Mouse (Mus musculus) forebrain, embryonic 16.5 days (tissue): ENCODE results near the gene Igfbp3. TPM values are rescaled to one million over a fixed set of nuclear protein-coding genes. Genes with fewer than 3 reads are reported as not detected.

ENCODE experiments used
- ATAC-seq: fragments of 200-750 bp; cut with Nextera tagmentation; 2 replicates; pipeline ENCODE4 v1.8.0; 2017; ENCODE audit warnings: mild to moderate bottlenecking, moderate library complexity
- H3K27ac ChIP-seq: fragments of 300-500 bp; sonication (generic); 2 replicates; pipeline ENCODE4 v1.5.1; 2014; ENCODE audit warnings: low read length, control low read depth
- H3K27me3 ChIP-seq: fragments of 300-500 bp; sonication (generic); replicated peaks from 2 replicates; pipeline ENCODE4 v1.6.1; 2014; ENCODE audit warnings: low read length; ENCODE audit not compliant: control insufficient read depth, insufficient read depth
- H3K36me3 ChIP-seq: fragments of 300-500 bp; sonication (generic); 2 replicates; pipeline ENCODE4 v1.6.1; 2014; ENCODE audit not compliant: control insufficient read depth, insufficient read depth
- H3K4me1 ChIP-seq: fragments of 300-500 bp; sonication (generic); replicated peaks from 2 replicates; pipeline ENCODE4 v1.6.1; 2014; ENCODE audit warnings: low read length; ENCODE audit not compliant: control insufficient read depth, insufficient read depth
- H3K4me2 ChIP-seq: fragments of 300-500 bp; sonication (generic); 2 replicates; pipeline ENCODE4 v1.6.1; 2014; ENCODE audit warnings: mild to moderate bottlenecking, low read length, control low read depth
- H3K4me3 ChIP-seq: fragments of 300-500 bp; sonication (generic); replicated peaks from 2 replicates; pipeline ENCODE4 v1.5.1; 2014; ENCODE audit warnings: mild to moderate bottlenecking, low read length, control low read depth
- H3K9ac ChIP-seq: fragments of 300-500 bp; sonication (generic); replicated peaks from 2 replicates; pipeline ENCODE4 v1.6.1; 2014; ENCODE audit warnings: low read depth, low read length, control low read depth
- H3K9me3 ChIP-seq: fragments of 300-500 bp; sonication (generic); 2 replicates; pipeline ENCODE4 v1.6.1; 2016; ENCODE audit warnings: low read length; ENCODE audit not compliant: control insufficient read depth
- WGBS: fragments of 180-500 bp; shearing (Covaris S2); extraction: QIAGEN DNeasy Blood & Tissue Kit; methylation state at CpG from one replicate; pipeline ENCODE4 v1.1.7; 2014; 5-methylcytosine and 5-hydroxymethylcytosine counted together
- polyA plus RNA-seq: library from polyadenylated mRNA; unstranded; fragments of >200 nt; fragmentation: Nextera tagmentation; extraction: Ambion mirVana; gene quantifications from 2 replicates; pipeline ENCODE4 v1.2.1, GENCODE M21; 2015

Gene Igfbp3
- polyA plus RNA-seq, 1 experiment from 2014 or later = 51.1 TPM

- 64% methylated on average over 8 of the region's 8 CpGs for WGBS
Observed at GRCm38 (mm10) chr11:7187472-7187871, 26.3 kb downstream of the Igfbp3 start.

GRCm38 (mm10) chr11:7184420-7184819 lies 29.3 kb downstream of the Igfbp3 start:
- ATAC-seq = no peak
- Histone ChIP-seq H3K4me2 (no peak overlapping the region), H3K9ac (no peak overlapping the region), H3K9me3 (no peaks in the 10 kb centered on the region), H3K27ac (no peak overlapping the region), H3K4me1 (0 out of 2 replicates have a peak, but pooled peaks cover 5% of the 10 kb centered on the region), H3K27me3 (no peaks in the 10 kb centered on the region), H3K36me3 (no peaks in the 10 kb centered on the region), H3K4me3 (no peak overlapping the region)
- 48% methylated on average over 1 of the region's 1 CpGs for WGBS

More at GRCm38 (mm10) chr11:7187472-7187871, 26.3 kb downstream of the Igfbp3 start:
- Histone ChIP-seq H3K9ac (no peak overlapping the region), H3K36me3 (no peaks in the 10 kb centered on the region), H3K27me3 (no peaks in the 10 kb centered on the region), H3K4me3 (no peak overlapping the region), H3K4me2 (no peak overlapping the region), H3K9me3 (no peaks in the 10 kb centered on the region), H3K27ac (no peak overlapping the region), H3K4me1 (0 out of 2 replicates have a peak, but pooled peaks cover 4% of the 10 kb centered on the region)
- ATAC-seq = no peak

- H3K4me3 ChIP-seq = no peak overlapping the region
- ATAC-seq = peak; percentile 73
- no peaks in the 10 kb centered on the region for H3K27me3 ChIP-seq
- no peaks in the 10 kb centered on the region for H3K9me3 ChIP-seq
- H3K27ac ChIP-seq = no peak overlapping the region
- no peaks in the 10 kb centered on the region for H3K36me3 ChIP-seq
- no peak overlapping the region for H3K4me2 ChIP-seq
- H3K4me1 ChIP-seq = 0 out of 2 replicates have a peak, but pooled peaks cover 5% of the 10 kb centered on the region
- 9% methylated on average over 8 of the region's 8 CpGs for whole genome bisulfite sequencing
- H3K9ac ChIP-seq = no peak overlapping the region
Observed at GRCm38 (mm10) chr11:7182409-7183042, 31.2 kb downstream of the Igfbp3 start.

GRCm38 (mm10) chr11:7179276-7179675 lies 34.4 kb downstream of the Igfbp3 start:
- no peak overlapping the region for H3K4me3 ChIP-seq
- no peaks in the 10 kb centered on the region for H3K36me3 ChIP-seq
- H3K27me3 ChIP-seq = no peaks in the 10 kb centered on the region
- no peak for ATAC-seq
- H3K4me2 ChIP-seq = no peak overlapping the region
- 86% methylated on average over 2 of the region's 2 CpGs for WGBS
- H3K9ac ChIP-seq = no peak overlapping the region
- H3K9me3 ChIP-seq = no peaks in the 10 kb centered on the region
- 0 out of 2 replicates have a peak, but pooled peaks cover 5% of the 10 kb centered on the region for H3K4me1 ChIP-seq
- no peak overlapping the region for H3K27ac ChIP-seq

GRCm38 (mm10) chr11:7178724-7179123 lies 35.0 kb downstream of the Igfbp3 start:
- H3K27ac ChIP-seq = no peak overlapping the region
- no peak overlapping the region for H3K4me3 ChIP-seq
- WGBS = 81% methylated on average over 4 of the region's 4 CpGs
- ATAC-seq = no peak
- H3K4me2 ChIP-seq = no peak overlapping the region
- no peak overlapping the region for H3K9ac ChIP-seq
- no peaks in the 10 kb centered on the region for H3K27me3 ChIP-seq
- no peaks in the 10 kb centered on the region for H3K36me3 ChIP-seq
- H3K9me3 ChIP-seq = no peaks in the 10 kb centered on the region
- 0 out of 2 replicates have a peak, but pooled peaks cover 5% of the 10 kb centered on the region for H3K4me1 ChIP-seq

GRCm38 (mm10) chr11:7173664-7174063 lies 40.1 kb downstream of the Igfbp3 start:
- Histone ChIP-seq H3K36me3 (no peaks in the 10 kb centered on the region), H3K27ac (no peak overlapping the region), H3K4me3 (no peak overlapping the region), H3K4me1 (no peaks in the 10 kb centered on the region), H3K4me2 (no peak overlapping the region), H3K9ac (no peak overlapping the region), H3K27me3 (no peaks in the 10 kb centered on the region), H3K9me3 (no peaks in the 10 kb centered on the region)
- no peak for ATAC-seq
- WGBS = 82% methylated on average over 6 of the region's 6 CpGs

GRCm38 (mm10) chr11:7169645-7170044 lies 44.1 kb downstream of the Igfbp3 start:
- Histone ChIP-seq H3K4me2 (no peak overlapping the region), H3K9me3 (no peaks in the 10 kb centered on the region), H3K36me3 (no peaks in the 10 kb centered on the region), H3K9ac (no peak overlapping the region), H3K27me3 (no peaks in the 10 kb centered on the region), H3K4me1 (no peaks in the 10 kb centered on the region), H3K4me3 (no peak overlapping the region), H3K27ac (no peak overlapping the region)
- WGBS = 90% methylated on average over 1 of the region's 1 CpGs
- ATAC-seq = no peak

GRCm38 (mm10) chr11:7164416-7164815 lies 49.3 kb downstream of the Igfbp3 start:
- Histone ChIP-seq H3K4me1 (0 out of 2 replicates have a peak, but pooled peaks cover 2% of the 10 kb centered on the region), H3K9me3 (no peaks in the 10 kb centered on the region), H3K9ac (no peak overlapping the region), H3K4me3 (no peak overlapping the region), H3K36me3 (no peaks in the 10 kb centered on the region), H3K4me2 (no peak overlapping the region), H3K27ac (no peak overlapping the region), H3K27me3 (no peaks in the 10 kb centered on the region)
- 18% methylated on average over 4 of the region's 4 CpGs for WGBS
- ATAC-seq = no peak

GRCm38 (mm10) chr11:7161502-7162174 lies 52.1 kb downstream of the Igfbp3 start:
- 0 out of 2 replicates have a peak, but pooled peaks cover 2% of the 10 kb centered on the region for H3K4me1 ChIP-seq
- H3K27me3 ChIP-seq = no peaks in the 10 kb centered on the region
- H3K27ac ChIP-seq = no peak overlapping the region
- no peaks in the 10 kb centered on the region for H3K36me3 ChIP-seq
- no peak overlapping the region for H3K9ac ChIP-seq
- no peak overlapping the region for H3K4me3 ChIP-seq
- WGBS = 80% methylated on average over 8 of the region's 8 CpGs
- ATAC-seq = peak; percentile 16; the same call in 1 of the 2 replicates
- H3K9me3 ChIP-seq = no peaks in the 10 kb centered on the region
- no peak overlapping the region for H3K4me2 ChIP-seq
